Mouse (Mus musculus) urinary bladder, postnatal 10 days (tissue): ENCODE results near the gene Snx29.

ENCODE experiments used
- DNase-seq: peaks from one replicate; pipeline ENCODE4 v3.0.0; 2022; ENCODE audit warnings: low spot score

The Snx29 gene

GRCm38 (mm10) chr16:11450626-11451025 is 127.9 kb downstream of the Snx29 start:
- DNase-seq, result no peak

GRCm38 (mm10) chr16:11454871-11455270 is 132.2 kb downstream of the Snx29 start:
- no peak for DNase-seq

GRCm38 (mm10) chr16:11455545-11456140 is 132.9 kb downstream of the Snx29 start:
- DNase-seq, result no peak

GRCm38 (mm10) chr16:11456141-11456645 is 133.5 kb downstream of the Snx29 start:
- DNase-seq, result no peak

- no peak for DNase-seq
Observed at GRCm38 (mm10) chr16:11457136-11457535, 134.4 kb downstream of the Snx29 start.

- no peak for DNase-seq
Observed at GRCm38 (mm10) chr16:11457609-11458350, 135.1 kb downstream of the Snx29 start.

- no peak for DNase-seq
Observed at GRCm38 (mm10) chr16:11460210-11460609, 137.5 kb downstream of the Snx29 start.

- DNase-seq, result no peak
Observed at GRCm38 (mm10) chr16:11461612-11462011, 138.9 kb downstream of the Snx29 start.

GRCm38 (mm10) chr16:11468533-11469179 is 145.9 kb downstream of the Snx29 start:
- no peak for DNase-seq

GRCm38 (mm10) chr16:11469491-11469890 is 146.8 kb downstream of the Snx29 start:
- no peak for DNase-seq

- no peak for DNase-seq
Observed at GRCm38 (mm10) chr16:11471246-11471645, 148.5 kb downstream of the Snx29 start.

GRCm38 (mm10) chr16:11472852-11473251 is 150.1 kb downstream of the Snx29 start:
- DNase-seq, result no peak

- no peak for DNase-seq
Observed at GRCm38 (mm10) chr16:11473474-11473873, 150.8 kb downstream of the Snx29 start.

- no peak for DNase-seq
Observed at GRCm38 (mm10) chr16:11473893-11474505, 151.3 kb downstream of the Snx29 start.

GRCm38 (mm10) chr16:11475137-11475943 is 152.6 kb downstream of the Snx29 start:
- no peak for DNase-seq

- DNase-seq, result no peak
Observed at GRCm38 (mm10) chr16:11476314-11476713, 153.6 kb downstream of the Snx29 start.

GRCm38 (mm10) chr16:11476968-11477367 is 154.3 kb downstream of the Snx29 start:
- DNase-seq, result no peak

- DNase-seq, result no peak
Observed at GRCm38 (mm10) chr16:11477591-11477990, 154.9 kb downstream of the Snx29 start.

- no peak for DNase-seq
Observed at GRCm38 (mm10) chr16:11479605-11480004, 156.9 kb downstream of the Snx29 start.

- no peak for DNase-seq
Observed at GRCm38 (mm10) chr16:11482189-11482588, 159.5 kb downstream of the Snx29 start.

GRCm38 (mm10) chr16:11494895-11495294 is 172.2 kb downstream of the Snx29 start:
- DNase-seq, result no peak
